Mouse (Mus musculus) hindbrain, embryonic 11.5 days (tissue): Measurements from ENCODE around the gene Shroom3. TPM values are rescaled to one million over a fixed set of nuclear protein-coding genes. Genes with fewer than 3 reads are reported as not detected.

Source experiments
- ATAC-seq: fragments of 200-750 bp; cut with Nextera tagmentation; 2 replicates; pipeline ENCODE4 v1.8.0; 2017; ENCODE audit warnings: mild to moderate bottlenecking, moderate TSS enrichment, moderate library complexity; ENCODE audit not compliant: low FRiP score
- DNase-seq: peaks from one replicate; pipeline ENCODE4 v3.0.0-alpha.2; 2015; ENCODE audit warnings: low spot score
- H3K27ac ChIP-seq: fragments of 300-500 bp; sonication (generic); 2 replicates; pipeline ENCODE4 v1.5.1; 2014; ENCODE audit warnings: mild to moderate bottlenecking, low read depth, low read length
- H3K27me3 ChIP-seq: fragments of 300-500 bp; sonication (generic); 2 replicates; pipeline ENCODE4 v1.6.1; 2014; ENCODE audit warnings: mild to moderate bottlenecking, low read length, moderate library complexity, mixed read lengths; ENCODE audit not compliant: control insufficient read depth, insufficient read depth
- H3K36me3 ChIP-seq: fragments of 300-500 bp; sonication (generic); 2 replicates; pipeline ENCODE4 v1.6.1; 2014; ENCODE audit warnings: mild to moderate bottlenecking, low read length, moderate library complexity, mixed read lengths; ENCODE audit not compliant: control insufficient read depth, insufficient read depth
- H3K4me1 ChIP-seq: fragments of 300-500 bp; sonication (generic); replicated peaks from 2 replicates; pipeline ENCODE4 v1.6.1; 2014; ENCODE audit warnings: low read length, mixed read lengths; ENCODE audit not compliant: control insufficient read depth, insufficient read depth
- H3K4me2 ChIP-seq: fragments of 300-500 bp; sonication (generic); replicated peaks from 2 replicates; pipeline ENCODE4 v1.6.1; 2014; ENCODE audit warnings: mild to moderate bottlenecking, low read depth, low read length
- H3K4me3 ChIP-seq: fragments of 300-500 bp; sonication (generic); 2 replicates; pipeline ENCODE4 v1.5.1; 2014; ENCODE audit warnings: low read depth, low read length
- H3K9ac ChIP-seq: fragments of 300-500 bp; sonication (generic); 2 replicates; pipeline ENCODE4 v1.6.1; 2014; ENCODE audit warnings: low read depth, low read length
- H3K9me3 ChIP-seq: fragments of 300-500 bp; sonication (generic); 2 replicates; pipeline ENCODE4 v1.6.1; 2016; ENCODE audit warnings: low read length; ENCODE audit not compliant: control insufficient read depth
- WGBS: fragments of 180-500 bp; shearing (Covaris S2); extraction: QIAGEN DNeasy Blood & Tissue Kit; methylation state at CpG from one replicate; pipeline ENCODE4 v1.1.7; 2014; 5-methylcytosine and 5-hydroxymethylcytosine counted together
- polyA plus RNA-seq: library from polyadenylated mRNA; unstranded; fragments of >200 nt; fragmentation: Nextera tagmentation; extraction: Ambion mirVana; gene quantifications from 2 replicates; pipeline ENCODE4 v1.2.1, GENCODE M21; 2014

The Shroom3 gene
- polyA plus RNA-seq, 1 experiment from 2014 or later = 4.8 TPM

DNA sequence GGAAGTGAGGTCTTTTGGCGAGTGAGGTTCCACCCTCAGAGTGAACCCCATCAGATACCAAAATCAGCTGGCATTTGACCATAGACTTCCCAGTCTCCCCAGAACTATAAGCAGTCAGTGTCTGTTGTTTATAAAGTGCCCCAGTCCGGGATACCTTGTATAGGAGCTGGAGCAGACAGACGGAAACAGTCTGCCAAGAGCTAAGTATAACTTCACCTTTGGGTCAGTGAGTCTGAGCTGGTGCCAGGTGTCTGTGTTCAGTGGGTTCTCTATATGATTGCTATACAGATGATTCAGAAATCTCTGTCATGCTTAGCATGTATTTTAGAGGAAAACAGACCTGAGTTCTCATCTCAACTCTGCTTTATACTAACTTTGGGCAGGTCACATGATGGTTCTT lies 308.9 kb downstream of the Shroom3 start:
- Histone ChIP-seq H3K4me2 (no peak overlapping the region), H3K36me3 (no peaks in the 10 kb centered on the region), H3K27me3 (no peaks in the 10 kb centered on the region), H3K4me1 (no peaks in the 10 kb centered on the region; the same call in 1 of the 2 replicates), H3K9me3 (no peaks in the 10 kb centered on the region), H3K9ac (no peak overlapping the region), H3K27ac (no peak overlapping the region), H3K4me3 (no peak overlapping the region)
- no peak for DNase-seq
- 92% methylated on average over 3 of the region's 3 CpGs for WGBS
- no peak for ATAC-seq

DNA sequence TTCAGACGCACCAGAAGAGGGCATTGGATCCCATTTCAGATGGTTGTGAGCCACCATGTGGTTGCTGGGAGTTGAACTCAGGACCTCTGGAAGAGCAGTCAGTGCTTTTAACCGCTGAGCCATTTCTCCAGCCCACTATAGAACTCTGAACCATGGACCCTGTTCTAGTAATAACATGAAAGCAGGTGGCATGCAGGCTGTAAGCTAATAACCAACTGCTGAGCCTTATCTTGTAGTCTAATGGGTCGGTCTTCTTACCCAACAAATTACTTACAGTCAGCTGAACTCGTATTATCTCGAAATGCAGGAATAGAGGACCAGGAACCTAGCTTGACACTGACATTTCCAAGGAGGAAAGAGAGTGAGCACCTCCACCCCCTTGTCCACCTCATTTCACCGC lies 311.1 kb downstream of the Shroom3 start:
- H3K9ac ChIP-seq = no peak overlapping the region
- H3K9me3 ChIP-seq = no peaks in the 10 kb centered on the region
- H3K4me2 ChIP-seq = no peak overlapping the region
- 88% methylated on average over 6 of the region's 6 CpGs for WGBS
- H3K27ac ChIP-seq = no peak overlapping the region
- no peaks in the 10 kb centered on the region for H3K4me1 ChIP-seq
- H3K27me3 ChIP-seq = no peaks in the 10 kb centered on the region
- no peak for DNase-seq
- ATAC-seq = no peak
- no peak overlapping the region for H3K4me3 ChIP-seq
- H3K36me3 ChIP-seq = no peaks in the 10 kb centered on the region

- 97% methylated on average over 2 of the region's 2 CpGs for WGBS
- no peak overlapping the region for H3K9ac ChIP-seq
- ATAC-seq = no peak
- no peaks in the 10 kb centered on the region for H3K36me3 ChIP-seq
- H3K4me2 ChIP-seq = no peak overlapping the region
- DNase-seq = no peak
- H3K4me1 ChIP-seq = no peaks in the 10 kb centered on the region
- no peaks in the 10 kb centered on the region for H3K9me3 ChIP-seq
- H3K4me3 ChIP-seq = no peak overlapping the region
- H3K27ac ChIP-seq = no peak overlapping the region
- no peaks in the 10 kb centered on the region for H3K27me3 ChIP-seq
Observed at GRCm38 (mm10) chr5:92994861-92995260, 311.6 kb downstream of the Shroom3 start.

GRCm38 (mm10) chr5:92997428-92998120 lies 314.3 kb downstream of the Shroom3 start:
- H3K4me1 ChIP-seq = no peaks in the 10 kb centered on the region
- H3K4me2 ChIP-seq = no peak overlapping the region
- H3K4me3 ChIP-seq = no peak overlapping the region
- no peaks in the 10 kb centered on the region for H3K27me3 ChIP-seq
- 49% methylated on average over 5 of the region's 5 CpGs for WGBS
- no peaks in the 10 kb centered on the region for H3K36me3 ChIP-seq
- no peaks in the 10 kb centered on the region for H3K9me3 ChIP-seq
- ATAC-seq (0 out of 2 replicates have a peak, but pooled peaks have one; percentile 38), DNase-seq (peak; percentile 42)
- peak overlapping the region; percentile 34; the same call in 1 of the 2 replicates for H3K27ac ChIP-seq
- H3K9ac ChIP-seq = no peak overlapping the region

DNA sequence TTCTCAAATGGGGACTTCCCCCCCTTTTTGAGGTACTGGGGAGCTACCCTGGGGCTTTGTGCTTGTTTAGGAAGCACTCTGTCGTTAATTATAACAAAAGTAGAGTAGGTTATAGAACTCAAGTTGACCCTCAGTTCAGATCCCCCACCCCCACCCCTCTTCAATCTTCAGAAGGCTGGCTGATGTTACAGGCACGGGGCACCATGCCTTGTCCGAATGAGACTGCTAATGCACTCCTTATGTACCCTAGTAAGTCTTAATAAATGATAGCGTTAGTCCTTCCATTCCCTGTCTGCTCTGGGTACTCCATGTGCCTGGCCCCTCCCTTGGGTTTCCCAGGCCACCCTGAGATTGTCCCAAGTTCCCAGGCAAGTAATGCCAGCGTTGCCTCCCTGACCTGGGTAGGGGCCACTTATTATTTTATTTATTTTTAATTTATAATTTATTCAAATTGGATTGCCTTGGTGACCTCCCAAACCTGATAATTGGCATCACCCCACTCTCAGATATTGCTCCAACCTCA lies 315.3 kb downstream of the Shroom3 start:
- no peak for DNase-seq
- Histone ChIP-seq H3K4me3 (no peak overlapping the region), H3K36me3 (no peaks in the 10 kb centered on the region), H3K9me3 (no peaks in the 10 kb centered on the region), H3K27me3 (no peaks in the 10 kb centered on the region), H3K4me2 (no peak overlapping the region), H3K4me1 (no peaks in the 10 kb centered on the region), H3K9ac (no peak overlapping the region), H3K27ac (no peak overlapping the region)
- 46% methylated on average over 5 of the region's 5 CpGs for whole genome bisulfite sequencing
- no peak for ATAC-seq

- WGBS = 85% methylated on average over 6 of the region's 6 CpGs
- Histone ChIP-seq H3K4me2 (no peak overlapping the region), H3K27me3 (no peaks in the 10 kb centered on the region), H3K9ac (no peak overlapping the region), H3K4me3 (no peak overlapping the region), H3K27ac (no peak overlapping the region), H3K4me1 (no peaks in the 10 kb centered on the region), H3K36me3 (no peaks in the 10 kb centered on the region), H3K9me3 (no peaks in the 10 kb centered on the region)
- ATAC-seq = no peak
- DNase-seq = no peak
Observed at GRCm38 (mm10) chr5:93000060-93000459, 316.8 kb downstream of the Shroom3 start.

- Histone ChIP-seq H3K9ac (no peak overlapping the region), H3K27me3 (no peaks in the 10 kb centered on the region), H3K36me3 (no peaks in the 10 kb centered on the region), H3K4me2 (no peak overlapping the region), H3K9me3 (no peaks in the 10 kb centered on the region), H3K4me3 (no peak overlapping the region), H3K27ac (no peak overlapping the region), H3K4me1 (no peaks in the 10 kb centered on the region)
- WGBS = 75% methylated on average over 17 of the region's 17 CpGs
- DNase-seq = no peak
- no peak for ATAC-seq
Observed at GRCm38 (mm10) chr5:93000774-93001757, 317.8 kb downstream of the Shroom3 start.

DNA sequence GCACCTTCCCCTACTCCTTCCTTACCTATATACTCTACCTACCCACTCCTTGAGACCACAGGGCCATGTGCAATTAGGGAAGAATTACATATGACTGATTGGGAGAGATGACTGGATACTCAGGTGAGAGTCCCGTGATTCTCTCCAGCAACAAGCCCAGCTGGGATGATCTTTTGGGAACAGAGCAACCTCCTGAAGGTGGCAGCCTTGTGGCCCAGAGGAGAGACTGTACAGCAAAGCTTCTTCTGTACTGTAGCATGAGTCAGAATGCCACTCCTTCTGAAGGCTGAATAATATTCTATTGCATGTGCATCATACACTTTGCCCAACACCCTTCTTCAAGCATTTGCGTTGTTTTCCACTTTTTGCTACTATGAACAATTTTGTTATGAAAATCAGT lies 319.4 kb downstream of the Shroom3 start:
- H3K9me3 ChIP-seq = no peaks in the 10 kb centered on the region
- H3K36me3 ChIP-seq = no peaks in the 10 kb centered on the region
- DNase-seq (no peak), ATAC-seq (no peak)
- WGBS = 85% methylated on average over 2 of the region's 2 CpGs
- H3K27ac ChIP-seq = no peak overlapping the region
- no peaks in the 10 kb centered on the region for H3K27me3 ChIP-seq
- H3K4me1 ChIP-seq = no peaks in the 10 kb centered on the region
- H3K4me2 ChIP-seq = no peak overlapping the region
- H3K9ac ChIP-seq = no peak overlapping the region
- H3K4me3 ChIP-seq = no peak overlapping the region
